Mouse (Mus musculus): ENCODE data around the gene Ttc25. TPM values are rescaled to one million over a fixed set of nuclear protein-coding genes. Genes with fewer than 3 reads are reported as not detected.
A peak's percentile ranks its signal among the peaks of the same experiment; 100 is the strongest.

Ttc25 gene
- polyA plus RNA-seq, 1 experiment from 2014 or later: 0.77 TPM

GRCm38 (mm10) chr11:100618761-100619484, 73.5 kb downstream of the Ttc25 start, which contains the start of gene Nkiras2:
Gene Nkiras2, plus strand, starts transcription at chr11:100619244.
- H3K27ac ChIP-seq (ENCODE audit: poor library complexity, severe bottlenecking): peak within 1 kb of the TSS; percentile 95
- no peaks in the 10 kb centered on the region; the same call in 1 of the 2 replicates for H3K36me3 ChIP-seq
- H3K27me3 ChIP-seq (replicated peaks): no peaks in the 10 kb centered on the region
- peak within 1 kb of the TSS; percentile 84 for H3K4me3 ChIP-seq
- H3K9ac ChIP-seq: peak within 1 kb of the TSS; percentile 90
- under 1% methylated on average over 36 of the region's 36 CpGs for WGBS
- no peaks in the 10 kb centered on the region for H3K9me3 ChIP-seq (replicated peaks)
- H3K4me2 ChIP-seq: peak within 1 kb of the TSS; percentile 83
- peaks cover 26% of the 10 kb centered on the region for H3K4me1 ChIP-seq (replicated peaks)
- ATAC-seq (ENCODE audit: insufficient number of reproducible peaks, low FRiP score): peak; percentile 70

DNA sequence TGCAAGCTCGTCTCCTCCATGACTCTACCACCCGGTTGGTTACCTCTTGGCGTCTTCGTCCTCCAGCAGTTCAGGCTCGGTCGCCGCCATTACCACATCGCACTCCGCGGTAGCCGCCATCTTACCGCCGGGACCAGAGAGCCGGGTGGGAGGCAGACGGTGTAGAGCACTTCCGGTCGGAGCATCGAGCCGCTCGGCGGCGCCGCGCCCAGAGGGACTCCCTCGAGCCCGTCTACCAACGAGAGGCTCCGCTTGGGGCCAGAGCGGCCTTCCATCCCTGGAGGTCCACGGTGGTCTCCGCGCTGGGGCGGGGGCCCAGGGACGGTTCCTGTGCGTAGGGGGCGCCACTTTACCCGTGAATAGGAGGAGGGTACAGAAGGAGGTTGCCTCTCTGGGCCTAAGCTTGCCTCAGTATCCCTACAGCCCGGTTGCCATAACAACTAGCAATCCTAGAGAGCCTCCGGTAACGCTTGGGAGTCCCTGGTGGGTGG, 74.1 kb downstream of the Ttc25 start:
- Histone ChIP-seq H3K9me3 (replicated peaks) (no peaks in the 10 kb centered on the region), H3K9ac (peak overlapping the region; percentile 90), H3K4me3 (peak overlapping the region; percentile 84), H3K36me3 (peaks cover 4% of the 10 kb centered on the region), H3K4me1 (replicated peaks) (peaks cover 32% of the 10 kb centered on the region), H3K27me3 (replicated peaks) (no peaks in the 10 kb centered on the region), H3K4me2 (peak overlapping the region; percentile 83), H3K27ac (ENCODE audit: poor library complexity, severe bottlenecking) (peak overlapping the region; percentile 95)
- under 1% methylated on average over 40 of the region's 40 CpGs for WGBS
- ATAC-seq (ENCODE audit: insufficient number of reproducible peaks, low FRiP score): peak; percentile 96

- WGBS: 8% methylated on average over 11 of the region's 11 CpGs
Measured at GRCm38 (mm10) chr11:100619982-100620381, 74.6 kb downstream of the Ttc25 start, which contains the start of gene Dnajc7. Gene Dnajc7, minus strand, starts transcription at chr11:100620168.

More at GRCm38 (mm10) chr11:100619982-100620381, 74.6 kb downstream of the Ttc25 start, which contains the start of gene Dnajc7:
- Histone ChIP-seq H3K36me3 (peaks cover 8% of the 10 kb centered on the region), H3K9ac (peak within 1 kb of the TSS; percentile 90), H3K4me2 (peak within 1 kb of the TSS; percentile 83), H3K27me3 (replicated peaks) (no peaks in the 10 kb centered on the region), H3K4me3 (peak within 1 kb of the TSS; percentile 84), H3K4me1 (replicated peaks) (peaks cover 33% of the 10 kb centered on the region), H3K27ac (ENCODE audit: poor library complexity, severe bottlenecking) (peak within 1 kb of the TSS; percentile 95), H3K9me3 (replicated peaks) (no peaks in the 10 kb centered on the region)
- ATAC-seq (ENCODE audit: insufficient number of reproducible peaks, low FRiP score): 0 out of 2 replicates have a peak, but pooled peaks have one; percentile 1

Other genes with a start within 250 kb of the Ttc25 start
- gene Eif1, start 225.7 kb upstream of the Ttc25 start, polyA plus RNA-seq (2016; fragmentation: Nextera tagmentation; extraction: Ambion mirVana): 1,467 and 1,522 TPM in 2 replicates
- gene Gast, start 211.2 kb upstream of the Ttc25 start, polyA plus RNA-seq (2016; fragmentation: Nextera tagmentation; extraction: Ambion mirVana): not detected in 2 replicates
- 11.1 and 12.3 TPM in 2 replicates for gene Hap1, start 189.5 kb upstream of the Ttc25 start, polyA plus RNA-seq (2016; fragmentation: Nextera tagmentation; extraction: Ambion mirVana)
- gene Jup, start 147.8 kb upstream of the Ttc25 start, polyA plus RNA-seq (2016; fragmentation: Nextera tagmentation; extraction: Ambion mirVana): 107 and 109 TPM in 2 replicates
- 69.7 and 78.3 TPM in 2 replicates for gene P3h4, start 130.8 kb upstream of the Ttc25 start, polyA plus RNA-seq (2016; fragmentation: Nextera tagmentation; extraction: Ambion mirVana)
- gene Fkbp10, start 129.9 kb upstream of the Ttc25 start, polyA plus RNA-seq (2016; fragmentation: Nextera tagmentation; extraction: Ambion mirVana): 114 and 124 TPM in 2 replicates
- gene Nt5c3b, start 103.8 kb upstream of the Ttc25 start, polyA plus RNA-seq (2016; fragmentation: Nextera tagmentation; extraction: Ambion mirVana): 101 and 104 TPM in 2 replicates
- gene Klhl10, start 103.7 kb upstream of the Ttc25 start, polyA plus RNA-seq (2016; fragmentation: Nextera tagmentation; extraction: Ambion mirVana): 0.65 and 0.76 TPM in 2 replicates
- gene Klhl11, start 72.9 kb upstream of the Ttc25 start, polyA plus RNA-seq (2016; fragmentation: Nextera tagmentation; extraction: Ambion mirVana): 9.5 and 9.8 TPM in 2 replicates
- gene Acly, start 17.6 kb upstream of the Ttc25 start, polyA plus RNA-seq (2016; fragmentation: Nextera tagmentation; extraction: Ambion mirVana): 93.7 and 99.0 TPM in 2 replicates
- gene Cnp, start 29.3 kb downstream of the Ttc25 start, polyA plus RNA-seq (2016; fragmentation: Nextera tagmentation; extraction: Ambion mirVana): 21.6 and 22.1 TPM in 2 replicates
- 59.7 and 60.7 TPM in 2 replicates for gene Nkiras2, start 73.6 kb downstream of the Ttc25 start, polyA plus RNA-seq (2016; fragmentation: Nextera tagmentation; extraction: Ambion mirVana)
- 207 and 213 TPM in 2 replicates for gene Dnajc7, start 74.6 kb downstream of the Ttc25 start, polyA plus RNA-seq (2016; fragmentation: Nextera tagmentation; extraction: Ambion mirVana)
- gene Zfp385c, start 146.8 kb downstream of the Ttc25 start, polyA plus RNA-seq (2016; fragmentation: Nextera tagmentation; extraction: Ambion mirVana): 0.41 TPM in 1 of 2 replicates, not detected in the other
- gene Dhx58, start 158.7 kb downstream of the Ttc25 start, polyA plus RNA-seq (2016; fragmentation: Nextera tagmentation; extraction: Ambion mirVana): 0.74 and 0.90 TPM in 2 replicates
- 45.4 and 49.0 TPM in 2 replicates for gene Kat2a, start 166.9 kb downstream of the Ttc25 start, polyA plus RNA-seq (2016; fragmentation: Nextera tagmentation; extraction: Ambion mirVana)
- 0.27 TPM in 1 of 2 replicates, not detected in the other for gene Hspb9, start 168.2 kb downstream of the Ttc25 start, polyA plus RNA-seq (2016; fragmentation: Nextera tagmentation; extraction: Ambion mirVana)
- 10.5 and 11.4 TPM in 2 replicates for gene Rab5c, start 192.6 kb downstream of the Ttc25 start, polyA plus RNA-seq (2016; fragmentation: Nextera tagmentation; extraction: Ambion mirVana)
- not detected in 2 replicates for gene Kcnh4, start 214.3 kb downstream of the Ttc25 start, polyA plus RNA-seq (2016; fragmentation: Nextera tagmentation; extraction: Ambion mirVana)
- gene Hcrt, start 217.3 kb downstream of the Ttc25 start, polyA plus RNA-seq (2016; fragmentation: Nextera tagmentation; extraction: Ambion mirVana): not detected in 2 replicates
- gene Ghdc, start 225.3 kb downstream of the Ttc25 start, polyA plus RNA-seq (2016; fragmentation: Nextera tagmentation; extraction: Ambion mirVana): 6.5 and 7.0 TPM in 2 replicates